Mouse (Mus musculus): ENCODE measurements around the gene Eif4e2. TPM values are rescaled to one million over a fixed set of nuclear protein-coding genes. Genes with fewer than 3 reads are reported as not detected.
A peak's percentile ranks its signal among the peaks of the same experiment; 100 is the strongest.

Eif4e2 gene
- polyA plus RNA-seq, 1 experiment: 159 TPM

DNA sequence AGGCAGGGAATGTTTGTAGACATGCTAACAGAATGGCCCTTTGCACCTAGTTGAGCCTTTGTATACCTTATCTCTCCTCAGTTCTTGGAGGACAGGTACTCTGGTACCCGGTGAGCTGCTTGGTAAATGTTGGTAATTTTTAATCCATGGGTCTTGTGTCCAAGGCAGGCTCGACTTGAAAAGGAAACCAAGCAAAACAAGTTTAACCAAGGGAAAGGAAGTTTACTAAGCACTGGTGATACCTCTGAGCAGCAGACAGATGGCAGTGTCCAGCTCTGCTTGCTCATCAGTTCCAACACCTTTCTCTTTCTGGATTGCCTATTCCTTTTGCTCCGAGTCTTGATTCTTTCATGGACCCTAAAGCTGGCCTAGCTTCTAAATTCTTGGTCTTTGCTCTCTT, 4.2 kb downstream of the Eif4e2 start:
- Histone ChIP-seq H3K79me3 (ENCODE audit: low read depth) (peaks cover 64% of the 10 kb centered on the region), H3K79me2 (ENCODE audit: control insufficient read depth, insufficient read depth) (peaks cover 85% of the 10 kb centered on the region), H3ac (ENCODE audit: control insufficient read depth, insufficient read length, low read depth) (no peak overlapping the region), H3K36me3 (ENCODE audit: control insufficient read depth, insufficient read depth) (peaks cover 63% of the 10 kb centered on the region), H3K27me3 (ENCODE audit: control insufficient read depth, insufficient read depth, insufficient read length) (no peaks in the 10 kb centered on the region), H3K4me3 (ENCODE audit: insufficient read depth, poor library complexity, severe bottlenecking) (no peak overlapping the region)
- TF ChIP-seq CEBPB (IDR thresholded peaks at IDR 0.05; ENCODE audit: low read depth) (no peak), CTCF (IDR thresholded peaks at IDR 0.05; ENCODE audit: control insufficient read depth, insufficient read depth, insufficient read length) (peak; percentile 17), MYOG (IDR thresholded peaks at IDR 0.05; ENCODE audit: control insufficient read depth, extremely low read depth, insufficient read length) (no peak), MAX (IDR thresholded peaks at IDR 0.05) (no peak)

DNA sequence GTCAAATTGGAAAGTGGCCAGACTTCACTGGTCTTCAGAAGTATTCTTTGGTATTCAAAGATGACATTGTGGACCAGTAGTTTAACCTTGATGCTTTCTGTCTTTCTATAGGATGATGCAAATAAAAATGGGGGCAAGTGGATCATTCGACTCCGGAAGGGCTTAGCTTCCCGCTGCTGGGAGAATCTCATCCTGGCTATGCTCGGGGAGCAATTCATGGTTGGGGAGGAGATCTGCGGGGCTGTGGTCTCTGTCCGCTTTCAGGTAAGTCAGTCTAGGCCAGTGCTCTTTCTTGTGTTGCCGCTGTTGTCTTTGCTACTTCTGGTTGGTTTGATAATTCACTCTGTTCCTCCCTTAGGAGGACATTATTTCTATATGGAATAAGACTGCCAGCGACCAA, 12.0 kb downstream of the Eif4e2 start:
- Histone ChIP-seq H3K36me3 (ENCODE audit: control insufficient read depth, insufficient read depth) (peaks cover 94% of the 10 kb centered on the region), H3K79me3 (ENCODE audit: low read depth) (peaks cover 6% of the 10 kb centered on the region), H3ac (ENCODE audit: control insufficient read depth, insufficient read length, low read depth) (no peak overlapping the region), H3K27me3 (ENCODE audit: control insufficient read depth, insufficient read depth, insufficient read length) (no peaks in the 10 kb centered on the region), H3K4me3 (ENCODE audit: insufficient read depth, poor library complexity, severe bottlenecking) (no peak overlapping the region), H3K79me2 (ENCODE audit: control insufficient read depth, insufficient read depth) (peaks cover 14% of the 10 kb centered on the region)
- TF ChIP-seq FOSL1 (IDR thresholded peaks at IDR 0.05; ENCODE audit: insufficient read depth, low read length, poor library complexity, severe bottlenecking): no peak
- no peak for TF ChIP-seq MYOD1 (IDR thresholded peaks at IDR 0.05; ENCODE audit: control insufficient read depth, insufficient read length, low read depth)

DNA sequence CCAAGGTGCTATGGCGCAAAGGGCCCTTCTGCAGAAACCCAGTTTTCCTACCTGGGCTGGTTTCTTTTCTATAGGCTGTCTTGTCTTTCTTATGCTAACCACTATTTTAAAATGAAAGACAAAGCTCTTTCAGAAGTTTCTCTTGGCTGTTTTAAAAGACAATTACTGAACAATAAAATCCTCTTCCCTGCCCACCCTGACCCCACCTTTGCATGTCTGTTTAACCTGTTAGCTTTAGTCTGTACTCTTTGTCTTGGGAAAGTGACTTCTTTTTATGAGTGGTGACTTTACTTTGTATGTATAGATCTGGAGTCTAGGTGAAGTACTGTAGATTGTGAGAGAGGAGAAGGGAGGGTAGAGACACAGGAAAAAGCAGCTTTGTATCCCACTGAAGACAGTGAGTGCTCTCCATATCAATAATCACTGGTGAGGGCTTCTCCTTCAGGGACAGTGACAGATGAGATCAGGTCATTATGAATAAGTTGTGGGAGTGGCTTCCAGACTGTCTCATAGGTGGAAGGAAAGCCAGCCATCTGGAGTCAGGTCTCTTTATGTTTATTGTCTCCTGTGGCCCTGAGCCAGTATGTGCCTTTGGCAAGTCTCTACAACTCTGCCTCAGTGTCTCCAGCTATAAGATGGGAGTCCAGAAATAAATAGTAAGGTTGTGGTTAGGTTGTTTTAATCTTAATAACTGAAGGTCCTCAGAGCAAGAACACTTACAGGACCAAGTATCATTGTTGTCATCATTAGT, 12.9 kb downstream of the Eif4e2 start:
- no peak for TF ChIP-seq CEBPB (IDR thresholded peaks at IDR 0.05; ENCODE audit: low read depth)
- no peak for TF ChIP-seq MAX (IDR thresholded peaks at IDR 0.05)
- no peak for TF ChIP-seq FOSL1 (IDR thresholded peaks at IDR 0.05; ENCODE audit: insufficient read depth, low read length, poor library complexity, severe bottlenecking)
- no peak for TF ChIP-seq USF1 (IDR thresholded peaks at IDR 0.05; ENCODE audit: low read depth)
- TF ChIP-seq MYOD1 (IDR thresholded peaks at IDR 0.05; ENCODE audit: control insufficient read depth, insufficient read length, low read depth): no peak
- TF ChIP-seq MYOG (IDR thresholded peaks at IDR 0.05; ENCODE audit: control insufficient read depth, extremely low read depth, insufficient read length): no peak
- no peak for TF ChIP-seq CTCF (IDR thresholded peaks at IDR 0.05; ENCODE audit: control insufficient read depth, insufficient read depth, insufficient read length)
- peaks cover 94% of the 10 kb centered on the region for H3K36me3 ChIP-seq (ENCODE audit: control insufficient read depth, insufficient read depth)
- no peak overlapping the region for H3K4me3 ChIP-seq (ENCODE audit: insufficient read depth, poor library complexity, severe bottlenecking)
- peaks cover 4% of the 10 kb centered on the region for H3K79me3 ChIP-seq (ENCODE audit: low read depth)
- H3K79me2 ChIP-seq (ENCODE audit: control insufficient read depth, insufficient read depth): peaks cover 8% of the 10 kb centered on the region
- no peaks in the 10 kb centered on the region for H3K27me3 ChIP-seq (ENCODE audit: control insufficient read depth, insufficient read depth, insufficient read length)
- H3ac ChIP-seq (ENCODE audit: control insufficient read depth, insufficient read length, low read depth): no peak overlapping the region

GRCm38 (mm10) chr1:87227160-87227550, 13.4 kb downstream of the Eif4e2 start:
- Histone ChIP-seq H3K27me3 (ENCODE audit: control insufficient read depth, insufficient read depth, insufficient read length) (no peaks in the 10 kb centered on the region), H3K79me2 (ENCODE audit: control insufficient read depth, insufficient read depth) (peaks cover 3% of the 10 kb centered on the region), H3ac (ENCODE audit: control insufficient read depth, insufficient read length, low read depth) (no peak overlapping the region), H3K79me3 (ENCODE audit: low read depth) (peaks cover 4% of the 10 kb centered on the region), H3K36me3 (ENCODE audit: control insufficient read depth, insufficient read depth) (peaks cover 91% of the 10 kb centered on the region), H3K4me3 (ENCODE audit: insufficient read depth, poor library complexity, severe bottlenecking) (no peak overlapping the region)
- TF ChIP-seq MYOG (IDR thresholded peaks at IDR 0.05; ENCODE audit: control insufficient read depth, extremely low read depth, insufficient read length) (no peak), USF1 (IDR thresholded peaks at IDR 0.05; ENCODE audit: low read depth) (no peak), MAX (IDR thresholded peaks at IDR 0.05) (no peak), CEBPB (IDR thresholded peaks at IDR 0.05; ENCODE audit: low read depth) (no peak), CTCF (IDR thresholded peaks at IDR 0.05; ENCODE audit: control insufficient read depth, insufficient read depth, insufficient read length) (no peak)

DNA sequence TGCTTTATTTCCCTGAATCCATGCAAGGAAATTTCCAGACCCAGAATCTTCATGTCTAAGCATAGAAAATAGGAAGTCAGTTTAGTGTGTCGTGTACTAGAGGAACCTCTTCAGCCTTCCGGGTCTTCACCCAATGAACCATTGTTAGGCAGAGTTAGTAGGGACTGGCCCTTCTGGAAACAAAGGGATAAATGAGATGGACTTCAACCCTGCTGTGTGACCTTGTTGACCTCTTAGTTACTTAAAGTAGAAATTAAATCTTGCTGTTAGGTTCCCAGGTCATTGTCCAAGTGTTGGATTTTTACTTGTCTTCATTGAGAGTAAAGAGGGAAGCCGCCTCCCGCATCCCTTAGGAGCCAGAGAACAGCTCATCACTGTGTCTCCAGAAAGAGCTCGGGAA, 16.9 kb downstream of the Eif4e2 start:
- Histone ChIP-seq H3K79me3 (ENCODE audit: low read depth) (no peaks in the 10 kb centered on the region), H3K36me3 (ENCODE audit: control insufficient read depth, insufficient read depth) (peaks cover 80% of the 10 kb centered on the region), H3ac (ENCODE audit: control insufficient read depth, insufficient read length, low read depth) (no peak overlapping the region), H3K79me2 (ENCODE audit: control insufficient read depth, insufficient read depth) (no peaks in the 10 kb centered on the region), H3K27me3 (ENCODE audit: control insufficient read depth, insufficient read depth, insufficient read length) (no peaks in the 10 kb centered on the region), H3K4me3 (ENCODE audit: insufficient read depth, poor library complexity, severe bottlenecking) (no peak overlapping the region)
- TF ChIP-seq FOSL1 (IDR thresholded peaks at IDR 0.05; ENCODE audit: insufficient read depth, low read length, poor library complexity, severe bottlenecking) (no peak), MYOD1 (IDR thresholded peaks at IDR 0.05; ENCODE audit: control insufficient read depth, insufficient read length, low read depth) (no peak), CEBPB (IDR thresholded peaks at IDR 0.05; ENCODE audit: low read depth) (no peak), MAX (IDR thresholded peaks at IDR 0.05) (no peak), MYOG (IDR thresholded peaks at IDR 0.05; ENCODE audit: control insufficient read depth, extremely low read depth, insufficient read length) (no peak), USF1 (IDR thresholded peaks at IDR 0.05; ENCODE audit: low read depth) (no peak), CTCF (IDR thresholded peaks at IDR 0.05; ENCODE audit: control insufficient read depth, insufficient read depth, insufficient read length) (no peak)

DNA sequence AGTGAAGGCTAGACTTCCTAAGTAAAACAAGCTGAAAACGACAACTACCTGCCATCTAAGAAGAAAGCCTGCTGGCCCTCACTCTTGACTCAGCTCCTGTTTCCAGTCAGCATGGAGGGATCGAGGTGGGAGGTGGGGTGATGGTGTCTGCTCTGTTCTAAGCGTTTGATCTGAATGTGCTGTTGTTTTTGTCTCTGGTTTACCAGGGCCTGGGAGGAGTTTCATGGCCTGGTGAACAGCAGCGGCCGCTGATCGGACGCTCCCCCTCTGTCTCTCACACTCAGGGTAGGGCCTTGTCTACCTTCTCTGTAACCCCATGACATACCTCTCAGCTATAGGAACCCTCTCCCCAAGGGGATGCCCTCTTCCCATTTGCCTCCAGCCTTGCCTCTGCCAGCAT, 18.5 kb downstream of the Eif4e2 start:
- Histone ChIP-seq H3K36me3 (ENCODE audit: control insufficient read depth, insufficient read depth) (peaks cover 76% of the 10 kb centered on the region), H3K79me2 (ENCODE audit: control insufficient read depth, insufficient read depth) (no peaks in the 10 kb centered on the region), H3K27me3 (ENCODE audit: control insufficient read depth, insufficient read depth, insufficient read length) (no peaks in the 10 kb centered on the region), H3K4me3 (ENCODE audit: insufficient read depth, poor library complexity, severe bottlenecking) (no peak overlapping the region), H3K79me3 (ENCODE audit: low read depth) (no peaks in the 10 kb centered on the region), H3ac (ENCODE audit: control insufficient read depth, insufficient read length, low read depth) (no peak overlapping the region)
- no peak for TF ChIP-seq MYOD1 (IDR thresholded peaks at IDR 0.05; ENCODE audit: control insufficient read depth, insufficient read length, low read depth)

All from C2C12 (cell line).